Mouse (Mus musculus): ENCODE results near the gene Rtn2. TPM values are rescaled to one million over a fixed set of nuclear protein-coding genes. Genes with fewer than 3 reads are reported as not detected.

Rtn2 gene
- polyA plus RNA-seq, 1 experiment from 2014 or later: 5.6 TPM

GRCm38 (mm10) chr7:19297034-19297433 is 14.6 kb downstream of the Rtn2 start:
- WGBS: 91% methylated on average over 6 of the region's 6 CpGs
- Histone ChIP-seq H3K36me3 (no peaks in the 10 kb centered on the region), H3K4me3 (no peak overlapping the region)

GRCm38 (mm10) chr7:19297794-19298193 is 15.4 kb downstream of the Rtn2 start:
- H3K4me1 ChIP-seq: peaks cover 18% of the 10 kb centered on the region
- H3K27ac ChIP-seq: no peak overlapping the region
- no peaks in the 10 kb centered on the region for H3K9me3 ChIP-seq (replicated peaks)
- H3K4me3 ChIP-seq: no peak overlapping the region
- WGBS: 90% methylated on average over 5 of the region's 5 CpGs
- peaks cover 17% of the 10 kb centered on the region for H3K27me3 ChIP-seq (ENCODE audit: low read depth, poor library complexity, severe bottlenecking)
- no peaks in the 10 kb centered on the region for H3K36me3 ChIP-seq
- DNase-seq (ENCODE audit: low spot score): no peak

More at GRCm38 (mm10) chr7:19297034-19297433, 14.6 kb downstream of the Rtn2 start:
- Histone ChIP-seq H3K4me1 (peaks cover 18% of the 10 kb centered on the region), H3K9me3 (replicated peaks) (no peaks in the 10 kb centered on the region), H3K27me3 (ENCODE audit: low read depth, poor library complexity, severe bottlenecking) (peaks cover 9% of the 10 kb centered on the region), H3K27ac (no peak overlapping the region)
- DNase-seq (ENCODE audit: low spot score): no peak

GRCm38 (mm10) chr7:19299194-19299593 is 16.8 kb downstream of the Rtn2 start:
- no peaks in the 10 kb centered on the region for H3K9me3 ChIP-seq (replicated peaks)
- no peaks in the 10 kb centered on the region for H3K36me3 ChIP-seq
- H3K27ac ChIP-seq: no peak overlapping the region
- peaks cover 31% of the 10 kb centered on the region for H3K27me3 ChIP-seq (ENCODE audit: low read depth, poor library complexity, severe bottlenecking)
- H3K4me3 ChIP-seq: no peak overlapping the region
- DNase-seq (ENCODE audit: low spot score): peak; percentile 68
- peaks cover 26% of the 10 kb centered on the region for H3K4me1 ChIP-seq
- 25% methylated on average over 3 of the region's 3 CpGs for WGBS

GRCm38 (mm10) chr7:19300501-19301421 is 18.3 kb downstream of the Rtn2 start:
- peak overlapping the region; percentile 61; the same call in 1 of the 2 replicates for H3K27ac ChIP-seq
- peaks cover 46% of the 10 kb centered on the region for H3K27me3 ChIP-seq (ENCODE audit: low read depth, poor library complexity, severe bottlenecking)
- H3K4me1 ChIP-seq: peaks cover 32% of the 10 kb centered on the region
- H3K9me3 ChIP-seq (replicated peaks): no peaks in the 10 kb centered on the region
- H3K4me3 ChIP-seq: peak overlapping the region; percentile 51
- WGBS: under 1% methylated on average over 29 of the region's 29 CpGs
- DNase-seq (ENCODE audit: low spot score): peak; percentile 82
- H3K36me3 ChIP-seq: no peaks in the 10 kb centered on the region

GRCm38 (mm10) chr7:19301461-19302263 is 19.2 kb downstream of the Rtn2 start:
- Histone ChIP-seq H3K27ac (no peak overlapping the region), H3K4me3 (peak overlapping the region; percentile 51), H3K4me1 (peaks cover 30% of the 10 kb centered on the region), H3K27me3 (ENCODE audit: low read depth, poor library complexity, severe bottlenecking) (peaks cover 56% of the 10 kb centered on the region), H3K9me3 (replicated peaks) (no peaks in the 10 kb centered on the region), H3K36me3 (no peaks in the 10 kb centered on the region)
- WGBS: 10% methylated on average over 16 of the region's 16 CpGs
- no peak for DNase-seq (ENCODE audit: low spot score)

GRCm38 (mm10) chr7:19302264-19303045 is 20.0 kb downstream of the Rtn2 start:
- Histone ChIP-seq H3K4me3 (peak overlapping the region; percentile 51; the same call in 1 of the 2 replicates), H3K27me3 (ENCODE audit: low read depth, poor library complexity, severe bottlenecking) (peaks cover 63% of the 10 kb centered on the region), H3K9me3 (replicated peaks) (no peaks in the 10 kb centered on the region), H3K36me3 (no peaks in the 10 kb centered on the region), H3K4me1 (peaks cover 32% of the 10 kb centered on the region), H3K27ac (no peak overlapping the region)
- 53% methylated on average over 13 of the region's 13 CpGs for WGBS
- DNase-seq (ENCODE audit: low spot score): no peak

GRCm38 (mm10) chr7:19303046-19303305 is 20.6 kb downstream of the Rtn2 start:
- peaks cover 68% of the 10 kb centered on the region for H3K27me3 ChIP-seq (ENCODE audit: low read depth, poor library complexity, severe bottlenecking)
- H3K27ac ChIP-seq: no peak overlapping the region
- H3K4me3 ChIP-seq: no peak overlapping the region
- H3K4me1 ChIP-seq: peaks cover 37% of the 10 kb centered on the region
- DNase-seq (ENCODE audit: low spot score): no peak
- WGBS: 74% methylated on average over 12 of the region's 12 CpGs
- H3K9me3 ChIP-seq (replicated peaks): no peaks in the 10 kb centered on the region
- H3K36me3 ChIP-seq: no peaks in the 10 kb centered on the region

GRCm38 (mm10) chr7:19303770-19304169 is 21.3 kb downstream of the Rtn2 start:
- no peak overlapping the region for H3K27ac ChIP-seq
- under 1% methylated on average over 16 of the region's 16 CpGs for WGBS
- H3K4me3 ChIP-seq: peak overlapping the region; percentile 40
- no peaks in the 10 kb centered on the region for H3K9me3 ChIP-seq (replicated peaks)
- H3K27me3 ChIP-seq (ENCODE audit: low read depth, poor library complexity, severe bottlenecking): peaks cover 68% of the 10 kb centered on the region
- H3K4me1 ChIP-seq: peaks cover 45% of the 10 kb centered on the region
- H3K36me3 ChIP-seq: no peaks in the 10 kb centered on the region
- peak; percentile 92 for DNase-seq (ENCODE audit: low spot score)

- H3K27me3 ChIP-seq (ENCODE audit: low read depth, poor library complexity, severe bottlenecking): peaks cover 72% of the 10 kb centered on the region
- peaks cover 53% of the 10 kb centered on the region for H3K4me1 ChIP-seq
- H3K4me3 ChIP-seq: peak overlapping the region; percentile 41
- WGBS: 2% methylated on average over 48 of the region's 48 CpGs
- no peak overlapping the region for H3K27ac ChIP-seq
- H3K36me3 ChIP-seq: no peaks in the 10 kb centered on the region
- peak; percentile 53 for DNase-seq (ENCODE audit: low spot score)
- no peaks in the 10 kb centered on the region for H3K9me3 ChIP-seq (replicated peaks)
Measured at GRCm38 (mm10) chr7:19304501-19305412, 22.3 kb downstream of the Rtn2 start.

- H3K27me3 ChIP-seq (ENCODE audit: low read depth, poor library complexity, severe bottlenecking): peaks cover 72% of the 10 kb centered on the region
- no peak overlapping the region for H3K27ac ChIP-seq
- DNase-seq (ENCODE audit: low spot score): no peak
- H3K36me3 ChIP-seq: no peaks in the 10 kb centered on the region
- 12% methylated on average over 6 of the region's 6 CpGs for WGBS
- H3K4me1 ChIP-seq: peaks cover 56% of the 10 kb centered on the region
- H3K9me3 ChIP-seq (replicated peaks): no peaks in the 10 kb centered on the region
- H3K4me3 ChIP-seq: peak overlapping the region; percentile 41
Measured at GRCm38 (mm10) chr7:19305413-19305735, 22.9 kb downstream of the Rtn2 start.

GRCm38 (mm10) chr7:19305796-19306765 is 23.7 kb downstream of the Rtn2 start:
- peaks cover 72% of the 10 kb centered on the region for H3K27me3 ChIP-seq (ENCODE audit: low read depth, poor library complexity, severe bottlenecking)
- H3K36me3 ChIP-seq: no peaks in the 10 kb centered on the region
- no peaks in the 10 kb centered on the region for H3K9me3 ChIP-seq (replicated peaks)
- H3K4me1 ChIP-seq: peaks cover 56% of the 10 kb centered on the region
- no peak overlapping the region for H3K4me3 ChIP-seq
- 53% methylated on average over 16 of the region's 16 CpGs for WGBS
- no peak overlapping the region for H3K27ac ChIP-seq
- DNase-seq (ENCODE audit: low spot score): no peak

All from limb, embryonic 10.5 days (tissue).